Mouse (Mus musculus) hindbrain, embryonic 12.5 days (tissue): ENCODE data around the gene 9130409I23Rik. TPM values are rescaled to one million over a fixed set of nuclear protein-coding genes. Genes with fewer than 3 reads are reported as not detected.

ENCODE experiments used
- polyA plus RNA-seq: library from polyadenylated mRNA; unstranded; fragments of >200 nt; fragmentation: Nextera tagmentation; extraction: Ambion mirVana; gene quantifications from 2 replicates; pipeline ENCODE4 v1.2.1, GENCODE M21; 2016

The 9130409I23Rik gene
- polyA plus RNA-seq, 1 experiment from 2014 or later: 0.10 TPM

Other genes with a start within 250 kb of the 9130409I23Rik start
- 3,274 and 3,635 TPM in 2 replicates for gene H3f3a, start 237.3 kb upstream of the 9130409I23Rik start, polyA plus RNA-seq
- 35.6 and 39.7 TPM in 2 replicates for gene Sde2, start 200.1 kb upstream of the 9130409I23Rik start, polyA plus RNA-seq
- 0.08 TPM in 1 of 2 replicates, not detected in the other for gene Lefty2, start 158.1 kb upstream of the 9130409I23Rik start, polyA plus RNA-seq
- gene Pycr2, start 146.9 kb upstream of the 9130409I23Rik start, polyA plus RNA-seq: 80.3 and 91.6 TPM in 2 replicates
- gene Lefty1, start 116.2 kb upstream of the 9130409I23Rik start, polyA plus RNA-seq: 0.46 and 1.7 TPM in 2 replicates
- gene Tmem63a, start 108.9 kb upstream of the 9130409I23Rik start, polyA plus RNA-seq: 6.9 and 7.2 TPM in 2 replicates
- gene Ephx1, start 30.3 kb upstream of the 9130409I23Rik start, polyA plus RNA-seq: 2.1 and 2.4 TPM in 2 replicates
- 42.1 and 42.2 TPM in 2 replicates for gene Nvl, start 93.0 kb downstream of the 9130409I23Rik start, polyA plus RNA-seq
- 60.7 and 63.1 TPM in 2 replicates for gene Cnih4, start 93.5 kb downstream of the 9130409I23Rik start, polyA plus RNA-seq
- gene Wdr26, start 160.8 kb downstream of the 9130409I23Rik start, polyA plus RNA-seq: 46.5 and 47.0 TPM in 2 replicates